Mouse (Mus musculus): ENCODE data around the gene Ttc19. TPM values are rescaled to one million over a fixed set of nuclear protein-coding genes. Genes with fewer than 3 reads are reported as not detected.
"Not testable (repeated sequence)": the region's sequence is repeated elsewhere in the genome, so short reads cannot be mapped to it uniquely, and the experiment has no call there.

The Ttc19 gene
- polyA plus RNA-seq, 1 experiment from 2014 or later, result 17.8 TPM

- Histone ChIP-seq H3K4me3 (replicated peaks) (no peak overlapping the region), H3K4me1 (replicated peaks) (peaks cover 8% of the 10 kb centered on the region), H3K9ac (no peak overlapping the region), H3K4me2 (replicated peaks) (0 out of 2 replicates have a peak overlapping the region, but pooled peaks have one; percentile 1), H3K9me3 (no peaks in the 10 kb centered on the region), H3K27me3 (replicated peaks) (no peaks in the 10 kb centered on the region), H3K36me3 (no peaks in the 10 kb centered on the region), H3K27ac (peak overlapping the region; percentile 30; the same call in 1 of the 2 replicates)
- WGBS, result 52% methylated on average over 7 of the region's 7 CpGs
- ATAC-seq, result peak; percentile 26; the same call in 1 of the 2 replicates
Measured at GRCm38 (mm10) chr11:62263599-62263998, 17.7 kb upstream of the Ttc19 start.

GRCm38 (mm10) chr11:62264018-62264417, 17.3 kb upstream of the Ttc19 start:
- peak; percentile 75 for ATAC-seq
- 0 out of 2 replicates have a peak overlapping the region, but pooled peaks have one; percentile 1 for H3K4me2 ChIP-seq (replicated peaks)
- no peaks in the 10 kb centered on the region for H3K27me3 ChIP-seq (replicated peaks)
- H3K4me1 ChIP-seq (replicated peaks), result peaks cover 8% of the 10 kb centered on the region
- 0 out of 2 replicates have a peak overlapping the region, but pooled peaks have one; percentile 30 for H3K27ac ChIP-seq
- no peaks in the 10 kb centered on the region for H3K9me3 ChIP-seq
- 36% methylated on average over 7 of the region's 7 CpGs for WGBS
- no peak overlapping the region for H3K4me3 ChIP-seq (replicated peaks)
- no peak overlapping the region for H3K9ac ChIP-seq
- no peaks in the 10 kb centered on the region for H3K36me3 ChIP-seq

GRCm38 (mm10) chr11:62265642-62266041, 15.6 kb upstream of the Ttc19 start:
- H3K27me3 ChIP-seq (replicated peaks), result no peaks in the 10 kb centered on the region
- H3K27ac ChIP-seq, result no peak overlapping the region
- H3K4me1 ChIP-seq (replicated peaks), result peaks cover 8% of the 10 kb centered on the region
- WGBS, result 76% methylated on average over 7 of the region's 7 CpGs
- H3K4me2 ChIP-seq (replicated peaks), result no peak overlapping the region
- no peak overlapping the region for H3K9ac ChIP-seq
- no peaks in the 10 kb centered on the region for H3K9me3 ChIP-seq
- ATAC-seq, result no peak
- no peaks in the 10 kb centered on the region for H3K36me3 ChIP-seq
- H3K4me3 ChIP-seq (replicated peaks), result no peak overlapping the region

GRCm38 (mm10) chr11:62266466-62267214, 14.6 kb upstream of the Ttc19 start:
- H3K9me3 ChIP-seq, result no peaks in the 10 kb centered on the region
- H3K4me3 ChIP-seq (replicated peaks), result no peak overlapping the region
- no peaks in the 10 kb centered on the region for H3K36me3 ChIP-seq
- H3K27me3 ChIP-seq (replicated peaks), result no peaks in the 10 kb centered on the region
- ATAC-seq, result peak; percentile 61
- WGBS, result 69% methylated on average over 17 of the region's 17 CpGs
- H3K9ac ChIP-seq, result no peak overlapping the region
- peaks cover 8% of the 10 kb centered on the region for H3K4me1 ChIP-seq (replicated peaks)
- no peak overlapping the region for H3K4me2 ChIP-seq (replicated peaks)
- H3K27ac ChIP-seq, result no peak overlapping the region

GRCm38 (mm10) chr11:62268381-62268780, 12.9 kb upstream of the Ttc19 start:
- Histone ChIP-seq H3K4me3 (replicated peaks) (no peak overlapping the region), H3K27me3 (replicated peaks) (no peaks in the 10 kb centered on the region), H3K4me2 (replicated peaks) (no peak overlapping the region), H3K36me3 (no peaks in the 10 kb centered on the region), H3K4me1 (replicated peaks) (peaks cover 8% of the 10 kb centered on the region), H3K9ac (no peak overlapping the region), H3K9me3 (no peaks in the 10 kb centered on the region), H3K27ac (no peak overlapping the region)
- 57% methylated on average over 8 of the region's 8 CpGs for WGBS
- ATAC-seq, result no peak

- Histone ChIP-seq H3K4me1 (replicated peaks) (peaks cover 1% of the 10 kb centered on the region; the same call in 1 of the 2 replicates), H3K4me3 (replicated peaks) (no peak overlapping the region), H3K27me3 (replicated peaks) (no peaks in the 10 kb centered on the region), H3K4me2 (replicated peaks) (no peak overlapping the region), H3K9ac (no peak overlapping the region), H3K36me3 (no peaks in the 10 kb centered on the region), H3K27ac (no peak overlapping the region), H3K9me3 (no peaks in the 10 kb centered on the region)
- 74% methylated on average over 12 of the region's 12 CpGs for WGBS
- no peak for ATAC-seq
Measured at GRCm38 (mm10) chr11:62269097-62269496, 12.2 kb upstream of the Ttc19 start.

- Histone ChIP-seq H3K9me3 (no peaks in the 10 kb centered on the region), H3K36me3 (no peaks in the 10 kb centered on the region), H3K27ac (no peak overlapping the region), H3K4me1 (replicated peaks) (no peaks in the 10 kb centered on the region), H3K9ac (no peak overlapping the region), H3K4me3 (replicated peaks) (no peak overlapping the region), H3K4me2 (replicated peaks) (no peak overlapping the region), H3K27me3 (replicated peaks) (no peaks in the 10 kb centered on the region)
- ATAC-seq, result no peak
- 47% methylated on average over 5 of the region's 5 CpGs for WGBS
Measured at GRCm38 (mm10) chr11:62270851-62271250, 10.4 kb upstream of the Ttc19 start.

- no peaks in the 10 kb centered on the region for H3K36me3 ChIP-seq
- no peak overlapping the region for H3K4me3 ChIP-seq (replicated peaks)
- no peak overlapping the region for H3K4me2 ChIP-seq (replicated peaks)
- H3K27ac ChIP-seq, result no peak overlapping the region
- no peaks in the 10 kb centered on the region for H3K4me1 ChIP-seq (replicated peaks)
- no peak overlapping the region for H3K9ac ChIP-seq
- no peaks in the 10 kb centered on the region for H3K27me3 ChIP-seq (replicated peaks)
- no peak for ATAC-seq
- H3K9me3 ChIP-seq, result no peaks in the 10 kb centered on the region
- WGBS, result 53% methylated on average over 8 of the region's 8 CpGs
Measured at GRCm38 (mm10) chr11:62277086-62277485, 4.2 kb upstream of the Ttc19 start.

GRCm38 (mm10) chr11:62278027-62278426, 3.2 kb upstream of the Ttc19 start:
- peak; percentile 71 for ATAC-seq
- WGBS, result 17% methylated on average over 5 of the region's 5 CpGs
- Histone ChIP-seq H3K27me3 (replicated peaks) (no peaks in the 10 kb centered on the region), H3K9me3 (no peaks in the 10 kb centered on the region), H3K4me3 (replicated peaks) (no peak overlapping the region), H3K4me1 (replicated peaks) (no peaks in the 10 kb centered on the region), H3K36me3 (no peaks in the 10 kb centered on the region), H3K27ac (0 out of 2 replicates have a peak overlapping the region, but pooled peaks have one; percentile 19), H3K4me2 (replicated peaks) (no peak overlapping the region), H3K9ac (no peak overlapping the region)

- Histone ChIP-seq H3K36me3 (no peaks in the 10 kb centered on the region; the same call in 1 of the 2 replicates), H3K9me3 (no peaks in the 10 kb centered on the region), H3K9ac (peak overlapping the region; percentile 65), H3K27ac (peak overlapping the region; percentile 94), H3K4me1 (replicated peaks) (no peaks in the 10 kb centered on the region), H3K4me3 (replicated peaks) (peak overlapping the region; percentile 82), H3K4me2 (replicated peaks) (peak overlapping the region; percentile 70), H3K27me3 (replicated peaks) (no peaks in the 10 kb centered on the region)
- WGBS, result under 1% methylated on average over 43 of the region's 57 CpGs
- peak; percentile 89 for ATAC-seq
Measured at GRCm38 (mm10) chr11:62281601-62281997, 326 bp downstream of the Ttc19 start.

- 92% methylated on average over 3 of the region's 3 CpGs for WGBS
- ATAC-seq; H3K4me3 ChIP-seq (replicated peaks); H3K9me3 ChIP-seq; H3K4me2 ChIP-seq (replicated peaks); H3K9ac ChIP-seq; H3K36me3 ChIP-seq; H3K4me1 ChIP-seq (replicated peaks); H3K27ac ChIP-seq; H3K27me3 ChIP-seq (replicated peaks): not testable (repeated sequence)
Measured at GRCm38 (mm10) chr11:62284020-62284419, 2.7 kb downstream of the Ttc19 start.

- Histone ChIP-seq H3K9ac (no peak overlapping the region), H3K36me3 (peaks cover 7% of the 10 kb centered on the region), H3K4me1 (replicated peaks) (no peaks in the 10 kb centered on the region), H3K4me2 (replicated peaks) (no peak overlapping the region), H3K27me3 (replicated peaks) (no peaks in the 10 kb centered on the region), H3K4me3 (replicated peaks) (no peak overlapping the region), H3K27ac (no peak overlapping the region), H3K9me3 (no peaks in the 10 kb centered on the region)
- WGBS, result 82% methylated on average over 8 of the region's 8 CpGs
- no peak for ATAC-seq
Measured at GRCm38 (mm10) chr11:62285020-62285419, 3.7 kb downstream of the Ttc19 start.

- peaks cover 7% of the 10 kb centered on the region for H3K36me3 ChIP-seq
Measured at GRCm38 (mm10) chr11:62287700-62288099, 6.4 kb downstream of the Ttc19 start.

More at GRCm38 (mm10) chr11:62287700-62288099, 6.4 kb downstream of the Ttc19 start:
- no peak overlapping the region for H3K4me3 ChIP-seq (replicated peaks)
- no peaks in the 10 kb centered on the region for H3K27me3 ChIP-seq (replicated peaks)
- H3K4me1 ChIP-seq (replicated peaks), result no peaks in the 10 kb centered on the region
- H3K4me2 ChIP-seq (replicated peaks), result no peak overlapping the region
- no peak overlapping the region for H3K9ac ChIP-seq
- H3K27ac ChIP-seq, result no peak overlapping the region
- H3K9me3 ChIP-seq, result no peaks in the 10 kb centered on the region
- 91% methylated on average over 1 of the region's 1 CpGs for WGBS
- ATAC-seq, result no peak
